Mouse (Mus musculus) cerebellum, postnatal 25 days (tissue): ENCODE measurements around the gene Crlf1.

Experiments used
- DNase-seq, 2 experiments: peaks; one replicate each; pipeline ENCODE4 v3.0.0; 2021; ENCODE audit warnings: mixed read lengths in 2 of 2

Crlf1 gene

GRCm38 (mm10) chr8:70469295-70469916, 23.6 kb upstream of the Crlf1 start:
- no peak for DNase-seq

DNA sequence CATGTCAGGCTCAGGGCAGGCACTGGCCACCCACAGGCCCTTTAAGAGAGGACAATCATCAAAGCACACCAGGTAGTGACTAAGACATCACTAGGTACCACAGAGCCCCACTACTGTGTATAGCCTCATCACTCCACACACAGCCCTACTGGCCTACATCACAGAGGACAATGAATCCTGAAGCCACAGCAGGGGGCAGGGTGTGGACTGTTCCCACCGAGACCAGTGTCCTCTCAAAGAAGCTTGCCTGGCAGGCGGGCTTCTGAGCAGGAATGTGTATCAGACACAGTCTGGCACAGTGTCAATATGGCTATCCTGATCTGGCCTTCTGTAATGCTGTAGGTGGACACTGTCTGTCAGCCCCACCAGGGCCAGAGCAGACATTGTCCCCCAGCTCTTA, 23.0 kb upstream of the Crlf1 start:
- DNase-seq, result no peak

DNA sequence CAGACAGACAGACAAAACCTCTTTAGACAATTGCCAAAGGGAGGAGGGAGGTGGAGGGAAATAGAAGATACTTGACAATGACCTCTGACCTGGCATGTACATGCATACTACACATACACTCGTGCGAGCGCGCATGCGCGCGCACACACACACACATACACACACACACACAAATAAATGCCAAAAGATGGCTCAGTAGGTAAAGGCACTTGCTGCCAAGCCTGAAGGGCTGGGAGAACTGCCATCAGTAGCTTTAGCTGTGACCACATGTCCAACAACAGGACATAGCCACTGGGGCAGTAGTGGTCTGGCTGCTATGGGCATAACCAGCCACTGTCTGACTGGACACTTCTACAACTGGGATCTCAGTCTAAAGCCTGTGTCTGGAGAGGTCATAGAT, 21.1 kb upstream of the Crlf1 start:
- DNase-seq, result peak; percentile 77 to 79

GRCm38 (mm10) chr8:70476333-70477268, 16.4 kb upstream of the Crlf1 start, which contains the start of gene Klhl26:
Klhl26 (minus strand) TSS chr8:70476968.
- DNase-seq, result peak; percentile 96 to 98

- DNase-seq, result peak in 1 of 2 experiments; percentile 54
Observed at GRCm38 (mm10) chr8:70477269-70477982, 15.5 kb upstream of the Crlf1 start.

GRCm38 (mm10) chr8:70481908-70482307, 11.1 kb upstream of the Crlf1 start:
- DNase-seq, result no peak

DNA sequence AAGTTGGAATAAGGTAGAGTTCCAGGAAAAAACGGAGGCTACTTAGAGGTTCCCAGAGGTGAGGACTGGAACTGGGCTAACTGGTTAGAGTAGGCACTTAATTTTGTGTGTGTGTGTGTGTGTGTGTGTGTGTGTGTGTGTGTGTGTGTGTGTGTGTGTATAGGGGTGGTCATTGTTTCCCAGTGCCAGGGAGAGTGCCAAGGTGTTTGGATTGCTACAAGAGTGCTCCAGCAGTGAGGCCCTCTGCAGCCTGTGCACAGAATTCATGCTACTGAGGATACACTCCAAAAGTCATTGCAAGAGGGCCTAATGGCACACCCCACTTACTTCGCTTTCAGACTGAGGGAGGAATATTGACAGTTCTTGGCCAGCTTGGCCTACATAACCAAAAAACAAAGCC, 10.0 kb upstream of the Crlf1 start:
- no peak for DNase-seq

- peak; percentile 78 to 82 for DNase-seq
Observed at GRCm38 (mm10) chr8:70486191-70486681, 6.7 kb upstream of the Crlf1 start.

GRCm38 (mm10) chr8:70486941-70487520, 5.9 kb upstream of the Crlf1 start, which contains the start of gene Tmem59l:
Tmem59l (minus strand) TSS chr8:70487358.
- peak; percentile 86 to 90 for DNase-seq

GRCm38 (mm10) chr8:70487993-70488796, 4.8 kb upstream of the Crlf1 start:
- peak; percentile 62 to 72 for DNase-seq

GRCm38 (mm10) chr8:70488931-70489470, 4.0 kb upstream of the Crlf1 start:
- DNase-seq, result no peak

- DNase-seq, result no peak
Observed at GRCm38 (mm10) chr8:70489576-70489975, 3.4 kb upstream of the Crlf1 start.

GRCm38 (mm10) chr8:70490061-70490879, 2.7 kb upstream of the Crlf1 start:
- no peak for DNase-seq

DNA sequence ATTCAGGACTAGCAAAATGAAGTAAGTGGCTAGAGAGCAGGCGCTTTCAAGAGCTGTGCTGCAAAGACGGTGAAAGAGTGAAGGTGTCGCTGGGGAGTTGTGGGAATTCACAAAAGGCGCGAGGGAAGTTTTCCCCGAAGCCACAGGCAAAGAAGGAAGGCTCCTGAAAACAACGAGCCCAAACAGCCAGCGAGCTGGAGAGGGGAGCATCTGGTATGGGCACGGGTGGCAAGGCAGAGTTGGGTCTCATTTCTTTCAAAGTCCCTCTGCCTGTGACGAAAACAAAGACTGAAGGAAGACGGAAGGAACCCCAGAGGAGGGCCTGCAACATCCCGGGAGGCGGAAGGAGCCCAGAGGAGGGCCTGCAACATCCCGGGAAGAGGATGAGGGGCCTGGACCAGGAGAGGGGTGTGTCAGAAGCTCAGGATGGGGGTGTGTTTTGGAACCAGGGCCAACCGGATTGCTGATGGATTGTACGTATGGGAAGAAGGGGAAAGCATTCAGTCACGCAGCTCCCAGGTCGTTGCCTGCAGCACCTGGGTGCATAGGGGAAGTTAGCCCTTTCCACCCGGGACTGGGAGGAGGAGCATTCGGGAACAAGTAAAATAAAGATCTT, 2.0 kb upstream of the Crlf1 start:
- DNase-seq, result no peak

DNA sequence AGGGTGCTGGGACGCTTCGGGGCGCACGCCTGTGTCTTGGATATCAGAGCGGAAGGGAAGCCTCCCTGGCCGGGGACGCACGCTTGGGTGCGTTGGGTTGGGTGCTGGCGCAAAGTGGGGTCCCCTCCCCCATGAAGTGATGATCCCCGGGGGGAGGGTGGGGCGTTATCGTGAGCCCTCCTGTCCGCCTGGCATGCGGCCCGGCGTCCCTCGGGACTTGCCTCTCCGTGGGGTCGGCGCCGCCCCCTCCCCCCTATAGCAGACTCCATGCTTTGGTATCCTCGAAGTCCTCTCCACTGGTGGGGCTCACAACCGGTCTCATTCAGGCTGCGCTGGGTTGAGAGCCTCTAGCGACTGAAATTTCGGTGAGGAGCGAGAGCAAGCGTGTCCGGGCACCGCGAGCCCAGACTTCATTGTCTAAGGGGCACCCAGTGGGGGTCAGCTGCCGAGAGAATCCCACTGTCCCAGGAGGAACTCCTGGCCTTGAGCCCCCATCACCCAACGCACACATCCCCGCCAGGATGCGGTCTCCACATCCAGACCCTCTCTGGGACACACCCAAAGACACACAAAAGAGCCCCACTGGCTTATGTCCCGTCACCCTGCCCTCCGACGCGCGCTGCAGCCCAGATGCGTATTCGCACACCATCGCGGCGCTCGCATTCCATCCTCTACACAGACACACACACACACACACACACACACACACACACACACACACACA, 896 bp downstream of the Crlf1 start:
- no peak for DNase-seq

- no peak for DNase-seq
Observed at GRCm38 (mm10) chr8:70494416-70494945, 1.5 kb downstream of the Crlf1 start.

DNA sequence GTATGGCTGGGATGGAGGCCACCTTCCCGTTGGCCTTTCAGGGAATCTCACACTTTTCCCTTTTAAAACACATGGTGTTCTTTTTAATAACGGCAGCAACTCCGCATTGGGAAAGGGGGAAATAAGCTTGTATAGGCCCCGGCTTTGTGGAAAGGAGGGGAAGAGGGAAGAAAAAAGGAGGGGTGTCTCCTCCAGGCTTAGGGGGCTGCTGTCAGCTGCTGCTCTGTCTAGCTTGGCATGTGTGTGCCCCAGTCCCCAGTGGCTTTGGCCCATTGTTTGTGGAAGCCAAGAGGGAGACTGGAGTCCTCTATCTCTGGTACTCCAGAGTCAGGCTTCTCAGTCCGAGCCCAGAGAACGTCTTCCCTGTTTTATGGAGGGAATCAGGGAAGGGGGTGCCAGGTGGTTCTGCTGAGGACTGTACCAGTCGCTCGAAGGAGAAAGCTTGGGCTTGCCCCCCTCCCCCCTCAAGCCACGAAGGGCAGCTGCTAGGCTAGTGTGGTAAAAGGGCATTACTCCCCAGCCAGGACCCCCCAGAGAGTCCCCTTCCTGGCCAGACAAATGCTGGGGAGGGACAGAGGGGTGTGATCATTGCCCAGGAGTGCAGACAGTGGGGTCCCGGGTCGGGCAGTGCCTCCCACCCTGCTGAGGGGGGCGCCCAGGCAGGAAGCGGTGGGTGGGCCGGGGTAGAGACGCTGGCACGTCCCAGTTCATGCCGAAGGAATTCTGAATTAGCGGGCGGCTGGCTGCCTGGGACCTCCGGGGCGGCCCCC, 2.2 kb downstream of the Crlf1 start:
- DNase-seq, result no peak

DNA sequence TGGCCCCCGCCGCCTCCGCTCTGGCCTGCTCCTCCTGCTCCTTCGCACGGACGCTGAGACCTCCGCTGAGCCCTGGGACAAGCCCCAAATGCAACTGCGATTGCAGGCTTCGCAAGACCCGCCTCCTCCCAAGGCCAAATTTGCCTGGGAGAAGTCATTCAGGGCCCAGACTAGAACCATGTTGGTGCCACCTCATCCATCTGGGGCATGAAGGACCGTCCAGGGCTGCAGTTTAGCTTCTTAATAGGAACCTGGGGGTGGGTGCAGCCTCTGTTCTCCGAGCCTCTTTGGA, 2.8 kb downstream of the Crlf1 start:
- DNase-seq, result no peak
